Mouse (Mus musculus) heart, embryonic 10.5 days (tissue): ENCODE data around the gene Ankrd33b. TPM values are rescaled to one million over a fixed set of nuclear protein-coding genes. Genes with fewer than 3 reads are reported as not detected.
A peak's percentile ranks its signal among the peaks of the same experiment; 100 is the strongest.

Experiments used
- DNase-seq: peaks from one replicate; pipeline ENCODE4 v3.0.0-alpha.2; 2017; ENCODE audit warnings: low spot score
- H3K27ac ChIP-seq: fragments of 300-500 bp; sonication (generic); 2 replicates; pipeline ENCODE4 v1.5.1; 2016; ENCODE audit warnings: mild to moderate bottlenecking
- H3K27me3 ChIP-seq: fragments of 300-500 bp; sonication (generic); 2 replicates; pipeline ENCODE4 v1.6.1; 2016; ENCODE audit warnings: mild to moderate bottlenecking; ENCODE audit not compliant: poor library complexity, insufficient read depth, severe bottlenecking
- H3K36me3 ChIP-seq: fragments of 300-500 bp; sonication (generic); 2 replicates; pipeline ENCODE4 v1.6.1; 2016; ENCODE audit warnings: mild to moderate bottlenecking, moderate library complexity
- H3K4me1 ChIP-seq: fragments of 300-500 bp; sonication (generic); 2 replicates; pipeline ENCODE4 v1.6.1; 2016; ENCODE audit warnings: mild to moderate bottlenecking
- H3K4me3 ChIP-seq: fragments of 300-500 bp; sonication (generic); 2 replicates; pipeline ENCODE4 v1.5.1; 2016; ENCODE audit warnings: mild to moderate bottlenecking, moderate library complexity
- H3K9me3 ChIP-seq: fragments of 300-500 bp; sonication (generic); 2 replicates; pipeline ENCODE4 v1.6.1; 2016; ENCODE audit warnings: mild to moderate bottlenecking, moderate library complexity
- WGBS: fragments of 180-500 bp; shearing (Covaris S2); methylation state at CpG from one replicate; pipeline ENCODE4 v1.1.7; 2016; 5-methylcytosine and 5-hydroxymethylcytosine counted together
- polyA plus RNA-seq: library from polyadenylated mRNA; unstranded; fragments of >200 nt; fragmentation: Nextera tagmentation; extraction: Ambion mirVana; gene quantifications from 2 replicates; pipeline ENCODE4 v1.2.1, GENCODE M21; 2016

The Ankrd33b gene
- polyA plus RNA-seq, 1 experiment from 2014 or later = 1.8 TPM

- Histone ChIP-seq H3K36me3 (no peaks in the 10 kb centered on the region), H3K9me3 (peaks cover 2% of the 10 kb centered on the region; the same call in 1 of the 2 replicates), H3K27ac (peak overlapping the region; percentile 83), H3K4me1 (peaks cover 40% of the 10 kb centered on the region), H3K4me3 (no peak overlapping the region), H3K27me3 (no peaks in the 10 kb centered on the region)
- no peak for DNase-seq
- 32% methylated on average over 5 of the region's 5 CpGs for WGBS
Measured at GRCm38 (mm10) chr15:31396755-31397154, 29.2 kb upstream of the Ankrd33b start.

GRCm38 (mm10) chr15:31395986-31396385, 28.5 kb upstream of the Ankrd33b start:
- H3K27me3 ChIP-seq = no peaks in the 10 kb centered on the region
- no peak for DNase-seq
- peaks cover 40% of the 10 kb centered on the region for H3K4me1 ChIP-seq
- no peak overlapping the region for H3K4me3 ChIP-seq
- H3K27ac ChIP-seq = peak overlapping the region; percentile 83
- H3K36me3 ChIP-seq = no peaks in the 10 kb centered on the region
- 82% methylated on average over 4 of the region's 4 CpGs for WGBS
- H3K9me3 ChIP-seq = peaks cover 2% of the 10 kb centered on the region; the same call in 1 of the 2 replicates

- 83% methylated on average over 6 of the region's 6 CpGs for WGBS
- H3K27me3 ChIP-seq = no peaks in the 10 kb centered on the region
- H3K27ac ChIP-seq = no peak overlapping the region
- peaks cover 2% of the 10 kb centered on the region; the same call in 1 of the 2 replicates for H3K9me3 ChIP-seq
- peaks cover 40% of the 10 kb centered on the region for H3K4me1 ChIP-seq
- DNase-seq = no peak
- H3K4me3 ChIP-seq = no peak overlapping the region
- H3K36me3 ChIP-seq = no peaks in the 10 kb centered on the region
Measured at GRCm38 (mm10) chr15:31393402-31393801, 25.9 kb upstream of the Ankrd33b start.

GRCm38 (mm10) chr15:31392705-31393104, 25.2 kb upstream of the Ankrd33b start:
- H3K4me3 ChIP-seq = no peak overlapping the region
- no peak overlapping the region for H3K27ac ChIP-seq
- H3K9me3 ChIP-seq = peaks cover 2% of the 10 kb centered on the region; the same call in 1 of the 2 replicates
- WGBS = 78% methylated on average over 7 of the region's 7 CpGs
- H3K36me3 ChIP-seq = no peaks in the 10 kb centered on the region
- no peak for DNase-seq
- H3K4me1 ChIP-seq = peaks cover 38% of the 10 kb centered on the region
- no peaks in the 10 kb centered on the region for H3K27me3 ChIP-seq

GRCm38 (mm10) chr15:31392135-31392534, 24.6 kb upstream of the Ankrd33b start:
- H3K9me3 ChIP-seq = peaks cover 2% of the 10 kb centered on the region; the same call in 1 of the 2 replicates
- H3K36me3 ChIP-seq = no peaks in the 10 kb centered on the region
- 87% methylated on average over 4 of the region's 4 CpGs for WGBS
- H3K4me3 ChIP-seq = no peak overlapping the region
- H3K4me1 ChIP-seq = peaks cover 33% of the 10 kb centered on the region
- no peak overlapping the region for H3K27ac ChIP-seq
- no peaks in the 10 kb centered on the region for H3K27me3 ChIP-seq
- DNase-seq = no peak

- no peaks in the 10 kb centered on the region for H3K36me3 ChIP-seq
- WGBS = 25% methylated on average over 11 of the region's 11 CpGs
- peaks cover 13% of the 10 kb centered on the region for H3K4me1 ChIP-seq
- 0 out of 2 replicates have a peak overlapping the region, but pooled peaks have one; percentile 42 for H3K27ac ChIP-seq
- no peak overlapping the region for H3K4me3 ChIP-seq
- H3K27me3 ChIP-seq = no peaks in the 10 kb centered on the region
- no peaks in the 10 kb centered on the region; the same call in 1 of the 2 replicates for H3K9me3 ChIP-seq
- DNase-seq = no peak
Measured at GRCm38 (mm10) chr15:31381936-31382468, 14.5 kb upstream of the Ankrd33b start.

- Histone ChIP-seq H3K27ac (no peak overlapping the region), H3K27me3 (no peaks in the 10 kb centered on the region), H3K4me1 (peaks cover 22% of the 10 kb centered on the region), H3K36me3 (no peaks in the 10 kb centered on the region), H3K4me3 (no peak overlapping the region), H3K9me3 (no peaks in the 10 kb centered on the region)
- WGBS = 84% methylated on average over 3 of the region's 3 CpGs
- no peak for DNase-seq
Measured at GRCm38 (mm10) chr15:31379471-31379870, 11.9 kb upstream of the Ankrd33b start.

- Histone ChIP-seq H3K4me1 (peaks cover 10% of the 10 kb centered on the region), H3K9me3 (no peaks in the 10 kb centered on the region), H3K4me3 (no peak overlapping the region), H3K36me3 (no peaks in the 10 kb centered on the region), H3K27ac (peak overlapping the region; percentile 53; the same call in 1 of the 2 replicates), H3K27me3 (no peaks in the 10 kb centered on the region)
- DNase-seq = no peak
- 23% methylated on average over 4 of the region's 4 CpGs for WGBS
Measured at GRCm38 (mm10) chr15:31375212-31375611, 7.7 kb upstream of the Ankrd33b start.

- Histone ChIP-seq H3K4me1 (peaks cover 28% of the 10 kb centered on the region), H3K27ac (no peak overlapping the region), H3K9me3 (no peaks in the 10 kb centered on the region), H3K27me3 (peaks cover 49% of the 10 kb centered on the region), H3K4me3 (peak overlapping the region; percentile 29), H3K36me3 (no peaks in the 10 kb centered on the region)
- WGBS = 5% methylated on average over 12 of the region's 12 CpGs
- DNase-seq = no peak
Measured at GRCm38 (mm10) chr15:31369125-31369612, 1.6 kb upstream of the Ankrd33b start.

GRCm38 (mm10) chr15:31368556-31368955, 1.0 kb upstream of the Ankrd33b start:
- 21% methylated on average over 8 of the region's 8 CpGs for WGBS
- H3K4me3 ChIP-seq = peak overlapping the region; percentile 71; the same call in 1 of the 2 replicates

GRCm38 (mm10) chr15:31366596-31367480, 688 bp downstream of the Ankrd33b start:
- Histone ChIP-seq H3K27ac (peak overlapping the region; percentile 80), H3K36me3 (no peaks in the 10 kb centered on the region)
- DNase-seq = no peak

More at GRCm38 (mm10) chr15:31368556-31368955, 1.0 kb upstream of the Ankrd33b start:
- DNase-seq = no peak
- Histone ChIP-seq H3K27me3 (peaks cover 55% of the 10 kb centered on the region), H3K27ac (no peak overlapping the region), H3K4me1 (peaks cover 28% of the 10 kb centered on the region), H3K9me3 (no peaks in the 10 kb centered on the region), H3K36me3 (no peaks in the 10 kb centered on the region)

GRCm38 (mm10) chr15:31365720-31366591, 1.6 kb downstream of the Ankrd33b start:
- Histone ChIP-seq H3K36me3 (no peaks in the 10 kb centered on the region), H3K4me1 (peaks cover 28% of the 10 kb centered on the region), H3K27ac (peak overlapping the region; percentile 12; the same call in 1 of the 2 replicates), H3K4me3 (peak overlapping the region; percentile 71), H3K9me3 (no peaks in the 10 kb centered on the region), H3K27me3 (peaks cover 63% of the 10 kb centered on the region)
- WGBS = 3% methylated on average over 37 of the region's 37 CpGs
- DNase-seq = no peak

More at GRCm38 (mm10) chr15:31366596-31367480, 688 bp downstream of the Ankrd33b start:
- H3K9me3 ChIP-seq = no peaks in the 10 kb centered on the region
- H3K27me3 ChIP-seq = peaks cover 63% of the 10 kb centered on the region
- H3K4me1 ChIP-seq = peaks cover 28% of the 10 kb centered on the region
- peak overlapping the region; percentile 71 for H3K4me3 ChIP-seq
- WGBS = under 1% methylated on average over 72 of the region's 72 CpGs
